Mouse (Mus musculus): ENCODE results near the gene Cyyr1. TPM values are rescaled to one million over a fixed set of nuclear protein-coding genes. Genes with fewer than 3 reads are reported as not detected.

Gene Cyyr1
- polyA plus RNA-seq, 1 experiment from 2014 or later, result 19.3 TPM

DNA sequence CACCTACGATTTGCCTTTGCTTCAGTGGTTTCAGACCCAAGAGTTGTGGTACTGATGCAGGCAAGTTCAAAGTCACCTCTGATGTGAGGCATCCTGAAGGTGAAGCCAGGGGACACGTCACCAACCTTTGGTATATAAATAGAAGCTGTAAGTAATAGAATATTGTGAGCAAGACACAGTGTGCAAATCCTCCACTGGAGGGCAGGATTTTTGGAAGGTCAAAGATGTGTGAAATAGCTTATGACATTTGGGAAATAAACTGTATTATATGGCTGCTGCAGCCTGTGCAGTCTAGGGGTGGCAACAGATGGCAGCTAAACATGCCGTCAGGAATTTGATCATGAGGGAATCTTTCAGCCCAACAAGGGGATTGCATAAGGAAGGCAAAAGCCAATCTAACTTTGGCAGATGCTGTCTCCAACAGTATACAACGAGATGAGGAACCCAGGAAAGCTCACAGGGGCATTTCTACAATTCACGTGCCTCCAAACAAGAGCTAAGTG lies 65.0 kb downstream of the Cyyr1 start:
- H3K27ac ChIP-seq (ENCODE audit: low read length), result no peak overlapping the region
- ATAC-seq (ENCODE audit: low read depth), result no peak
- no peak overlapping the region for H3K4me2 ChIP-seq (ENCODE audit: low read depth, low read length)
- H3K9ac ChIP-seq (ENCODE audit: low read length), result no peak overlapping the region
- H3K4me1 ChIP-seq (replicated peaks; ENCODE audit: control insufficient read depth, insufficient read depth, low read length), result no peaks in the 10 kb centered on the region
- H3K4me3 ChIP-seq (ENCODE audit: low read length), result no peak overlapping the region
- no peaks in the 10 kb centered on the region for H3K27me3 ChIP-seq (ENCODE audit: control insufficient read depth, insufficient read depth, low read depth, low read length)
- no peaks in the 10 kb centered on the region for H3K9me3 ChIP-seq (ENCODE audit: control insufficient read depth, low read length)
- WGBS, result 69% methylated on average over 5 of the region's 5 CpGs
- no peaks in the 10 kb centered on the region for H3K36me3 ChIP-seq (ENCODE audit: control insufficient read depth, insufficient read depth, low read length)

DNA sequence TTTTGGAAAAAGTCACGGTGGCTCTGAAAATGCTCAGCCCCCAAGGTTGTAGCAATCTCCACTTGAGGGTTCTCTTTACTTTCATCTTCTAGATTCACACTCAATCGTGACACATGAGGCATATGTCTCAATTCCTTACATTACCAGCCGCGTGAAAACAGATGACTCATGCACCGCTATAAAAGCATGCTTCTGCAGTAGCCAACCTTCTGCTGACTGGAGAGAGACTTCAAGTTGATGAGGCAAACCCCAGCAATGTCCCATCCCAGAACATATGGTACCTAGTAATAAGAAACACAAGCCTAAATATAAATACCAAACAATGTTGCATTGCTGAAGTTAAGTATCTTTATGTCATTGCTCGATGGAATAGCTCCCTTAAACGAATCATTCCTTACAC lies 65.9 kb downstream of the Cyyr1 start:
- WGBS, result 85% methylated on average over 7 of the region's 7 CpGs
- H3K27ac ChIP-seq (ENCODE audit: low read length), result no peak overlapping the region
- no peaks in the 10 kb centered on the region for H3K27me3 ChIP-seq (ENCODE audit: control insufficient read depth, insufficient read depth, low read depth, low read length)
- H3K4me2 ChIP-seq (ENCODE audit: low read depth, low read length), result no peak overlapping the region
- no peak overlapping the region for H3K4me3 ChIP-seq (ENCODE audit: low read length)
- ATAC-seq (ENCODE audit: low read depth), result no peak
- no peaks in the 10 kb centered on the region for H3K9me3 ChIP-seq (ENCODE audit: control insufficient read depth, low read length)
- no peaks in the 10 kb centered on the region for H3K4me1 ChIP-seq (replicated peaks; ENCODE audit: control insufficient read depth, insufficient read depth, low read length)
- no peak overlapping the region for H3K9ac ChIP-seq (ENCODE audit: low read length)
- no peaks in the 10 kb centered on the region for H3K36me3 ChIP-seq (ENCODE audit: control insufficient read depth, insufficient read depth, low read length)

DNA sequence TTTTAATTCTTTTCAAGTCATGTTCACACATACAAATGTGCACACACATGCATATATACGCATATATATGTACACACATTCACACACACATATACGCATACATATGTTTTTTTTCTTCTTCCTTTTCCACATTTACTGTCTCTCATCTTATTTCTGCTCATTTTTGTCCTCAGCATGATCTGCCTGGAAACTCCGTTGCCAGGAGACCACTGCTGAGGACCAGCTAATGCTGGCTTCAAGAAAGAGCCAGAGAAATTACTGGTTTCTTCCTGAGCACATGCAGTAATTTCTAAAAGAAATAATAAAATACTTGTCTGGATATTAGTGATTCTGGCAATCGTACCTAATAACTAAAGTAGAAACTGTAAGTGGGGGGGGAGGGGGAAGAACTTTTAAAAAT lies 68.6 kb downstream of the Cyyr1 start:
- no peak overlapping the region for H3K27ac ChIP-seq (ENCODE audit: low read length)
- WGBS, result 85% methylated on average over 4 of the region's 4 CpGs
- H3K4me1 ChIP-seq (replicated peaks; ENCODE audit: control insufficient read depth, insufficient read depth, low read length), result no peaks in the 10 kb centered on the region
- H3K9me3 ChIP-seq (ENCODE audit: control insufficient read depth, low read length), result no peaks in the 10 kb centered on the region
- H3K9ac ChIP-seq (ENCODE audit: low read length), result no peak overlapping the region
- H3K4me3 ChIP-seq (ENCODE audit: low read length), result no peak overlapping the region
- H3K27me3 ChIP-seq (ENCODE audit: control insufficient read depth, insufficient read depth, low read depth, low read length), result no peaks in the 10 kb centered on the region
- no peak for ATAC-seq (ENCODE audit: low read depth)
- H3K4me2 ChIP-seq (ENCODE audit: low read depth, low read length), result no peak overlapping the region
- no peaks in the 10 kb centered on the region for H3K36me3 ChIP-seq (ENCODE audit: control insufficient read depth, insufficient read depth, low read length)

DNA sequence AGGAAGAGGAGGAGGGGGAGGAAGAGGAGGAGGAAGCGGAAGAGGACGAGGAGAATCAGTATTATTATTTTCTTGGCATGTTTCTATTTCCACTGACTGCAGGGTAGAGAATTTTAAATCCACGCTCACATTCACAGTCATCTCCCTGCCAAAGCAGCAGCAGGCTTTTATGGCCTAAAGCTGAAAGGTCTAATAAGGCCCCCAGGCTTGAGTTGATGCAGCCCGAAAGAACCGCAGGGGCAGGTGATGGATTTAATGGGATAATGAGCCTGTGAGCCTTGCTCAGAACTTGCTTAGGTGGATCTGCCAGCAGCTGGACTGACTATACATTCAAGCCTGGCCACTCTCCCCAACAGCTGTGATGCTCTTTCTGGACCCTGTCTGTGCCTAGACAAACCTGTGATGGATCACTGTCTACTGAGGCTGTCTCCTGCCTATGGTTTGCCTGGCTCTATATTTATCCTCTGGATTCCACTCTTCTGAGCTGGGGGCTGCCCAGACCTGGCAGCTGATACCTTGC lies 78.6 kb downstream of the Cyyr1 start:
- Histone ChIP-seq H3K9me3 (ENCODE audit: control insufficient read depth, low read length) (no peaks in the 10 kb centered on the region), H3K9ac (ENCODE audit: low read length) (no peak overlapping the region), H3K4me2 (ENCODE audit: low read depth, low read length) (no peak overlapping the region), H3K27me3 (ENCODE audit: control insufficient read depth, insufficient read depth, low read depth, low read length) (no peaks in the 10 kb centered on the region), H3K4me3 (ENCODE audit: low read length) (no peak overlapping the region), H3K4me1 (replicated peaks; ENCODE audit: control insufficient read depth, insufficient read depth, low read length) (no peaks in the 10 kb centered on the region), H3K36me3 (ENCODE audit: control insufficient read depth, insufficient read depth, low read length) (no peaks in the 10 kb centered on the region), H3K27ac (ENCODE audit: low read length) (no peak overlapping the region)
- no peak for ATAC-seq (ENCODE audit: low read depth)
- 66% methylated on average over 5 of the region's 5 CpGs for WGBS

DNA sequence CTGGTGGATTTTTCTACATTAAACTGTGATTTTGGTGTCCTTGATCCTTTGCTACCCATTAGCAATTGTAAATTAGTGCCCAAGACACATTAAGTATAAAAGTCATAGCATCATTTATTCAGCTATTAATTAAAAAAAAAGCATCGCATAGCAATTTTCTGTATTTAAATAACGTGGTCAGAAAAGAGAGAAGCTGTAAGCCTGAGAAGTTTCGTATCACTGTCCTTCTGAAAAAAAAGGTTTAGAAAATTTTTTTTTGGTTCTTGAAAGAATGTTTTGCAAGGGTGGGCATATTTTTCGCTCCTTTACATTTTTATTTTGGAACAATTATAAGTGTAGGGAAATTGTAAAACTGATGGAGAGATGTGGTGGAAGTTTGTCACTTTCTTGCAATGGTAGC lies 83.1 kb downstream of the Cyyr1 start:
- 82% methylated on average over 4 of the region's 4 CpGs for WGBS

DNA sequence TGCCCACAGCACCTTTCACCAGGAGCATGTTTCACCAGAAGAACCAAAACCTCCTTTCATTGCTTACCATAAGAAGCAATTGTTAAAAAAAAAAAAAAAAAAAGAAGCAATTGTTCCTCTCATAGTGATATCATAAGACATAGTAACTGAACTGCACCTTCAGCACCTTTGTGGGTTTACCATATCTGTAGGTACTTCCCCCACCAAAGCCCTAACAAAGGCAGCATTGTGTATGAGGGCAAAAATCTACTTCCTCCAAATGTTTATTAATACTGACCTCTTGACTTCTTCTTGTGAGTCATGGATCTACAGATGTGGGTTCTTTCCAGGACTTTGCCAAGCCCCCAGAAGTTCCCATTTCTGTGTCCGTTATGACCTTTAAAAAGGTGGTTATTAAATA lies 98.2 kb downstream of the Cyyr1 start:
- no peak for ATAC-seq (ENCODE audit: low read depth)
- Histone ChIP-seq H3K4me2 (ENCODE audit: low read depth, low read length) (no peak overlapping the region), H3K27me3 (ENCODE audit: control insufficient read depth, insufficient read depth, low read depth, low read length) (no peaks in the 10 kb centered on the region), H3K4me1 (replicated peaks; ENCODE audit: control insufficient read depth, insufficient read depth, low read length) (no peaks in the 10 kb centered on the region), H3K4me3 (ENCODE audit: low read length) (no peak overlapping the region), H3K27ac (ENCODE audit: low read length) (no peak overlapping the region), H3K9me3 (ENCODE audit: control insufficient read depth, low read length) (no peaks in the 10 kb centered on the region), H3K9ac (ENCODE audit: low read length) (no peak overlapping the region), H3K36me3 (ENCODE audit: control insufficient read depth, insufficient read depth, low read length) (no peaks in the 10 kb centered on the region)
- 56% methylated on average over 1 of the region's 1 CpGs for WGBS

More for the DNA sequence above, 83.1 kb downstream of the Cyyr1 start:
- Histone ChIP-seq H3K27me3 (ENCODE audit: control insufficient read depth, insufficient read depth, low read depth, low read length) (no peaks in the 10 kb centered on the region), H3K4me3 (ENCODE audit: low read length) (no peak overlapping the region), H3K4me2 (ENCODE audit: low read depth, low read length) (no peak overlapping the region), H3K9me3 (ENCODE audit: control insufficient read depth, low read length) (no peaks in the 10 kb centered on the region), H3K4me1 (replicated peaks; ENCODE audit: control insufficient read depth, insufficient read depth, low read length) (no peaks in the 10 kb centered on the region), H3K36me3 (ENCODE audit: control insufficient read depth, insufficient read depth, low read length) (no peaks in the 10 kb centered on the region), H3K27ac (ENCODE audit: low read length) (no peak overlapping the region), H3K9ac (ENCODE audit: low read length) (no peak overlapping the region)
- ATAC-seq (ENCODE audit: low read depth), result no peak

DNA sequence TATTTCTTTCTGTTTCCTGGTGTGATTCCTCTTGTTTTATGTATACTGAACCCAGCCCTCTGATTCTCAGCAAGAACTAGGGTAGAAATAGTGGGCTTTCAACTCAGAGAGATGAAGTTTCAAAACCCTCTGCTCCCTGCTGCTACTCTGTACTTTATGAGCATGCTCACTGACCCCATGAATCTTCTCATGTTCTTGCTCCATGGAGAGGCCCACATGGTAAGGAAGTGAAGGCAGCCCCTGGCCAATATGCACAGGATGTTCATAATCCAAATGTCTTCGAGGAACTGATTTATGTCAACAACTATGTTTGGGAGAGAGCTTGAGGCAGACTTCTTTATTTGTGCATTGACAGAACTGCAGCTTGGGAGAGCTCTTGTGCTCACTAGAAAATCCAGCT lies 106.9 kb downstream of the Cyyr1 start:
- Histone ChIP-seq H3K4me1 (replicated peaks; ENCODE audit: control insufficient read depth, insufficient read depth, low read length) (no peaks in the 10 kb centered on the region), H3K27me3 (ENCODE audit: control insufficient read depth, insufficient read depth, low read depth, low read length) (no peaks in the 10 kb centered on the region), H3K9ac (ENCODE audit: low read length) (no peak overlapping the region), H3K27ac (ENCODE audit: low read length) (no peak overlapping the region), H3K36me3 (ENCODE audit: control insufficient read depth, insufficient read depth, low read length) (no peaks in the 10 kb centered on the region), H3K4me2 (ENCODE audit: low read depth, low read length) (no peak overlapping the region), H3K9me3 (ENCODE audit: control insufficient read depth, low read length) (no peaks in the 10 kb centered on the region), H3K4me3 (ENCODE audit: low read length) (no peak overlapping the region)
- ATAC-seq (ENCODE audit: low read depth), result no peak
- 37% methylated on average over 1 of the region's 1 CpGs for WGBS

DNA sequence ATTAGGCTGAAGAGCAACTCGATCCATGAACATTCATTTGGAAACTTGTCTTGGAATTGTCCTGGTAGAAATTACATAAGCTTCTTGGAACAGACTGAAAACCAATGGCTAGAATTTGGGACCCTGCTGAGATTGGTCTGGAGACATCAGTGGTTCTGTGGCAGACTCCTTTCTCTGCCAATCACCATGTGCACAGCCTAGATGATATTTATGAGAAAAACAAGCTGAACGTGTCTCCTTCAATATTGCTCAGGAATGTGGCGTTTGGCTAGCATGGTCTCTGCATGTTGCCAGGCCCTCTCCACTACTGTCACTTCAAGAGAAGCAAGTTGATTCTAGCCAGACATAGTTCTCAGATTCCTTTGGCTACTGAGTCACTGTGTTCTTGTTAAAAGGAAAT lies 107.4 kb downstream of the Cyyr1 start:
- Histone ChIP-seq H3K27me3 (ENCODE audit: control insufficient read depth, insufficient read depth, low read depth, low read length) (no peaks in the 10 kb centered on the region), H3K4me1 (replicated peaks; ENCODE audit: control insufficient read depth, insufficient read depth, low read length) (no peaks in the 10 kb centered on the region), H3K4me3 (ENCODE audit: low read length) (no peak overlapping the region), H3K9me3 (ENCODE audit: control insufficient read depth, low read length) (no peaks in the 10 kb centered on the region), H3K4me2 (ENCODE audit: low read depth, low read length) (no peak overlapping the region), H3K9ac (ENCODE audit: low read length) (no peak overlapping the region), H3K27ac (ENCODE audit: low read length) (no peak overlapping the region), H3K36me3 (ENCODE audit: control insufficient read depth, insufficient read depth, low read length) (no peaks in the 10 kb centered on the region)
- WGBS, result 68% methylated on average over 3 of the region's 3 CpGs
- no peak for ATAC-seq (ENCODE audit: low read depth)

DNA sequence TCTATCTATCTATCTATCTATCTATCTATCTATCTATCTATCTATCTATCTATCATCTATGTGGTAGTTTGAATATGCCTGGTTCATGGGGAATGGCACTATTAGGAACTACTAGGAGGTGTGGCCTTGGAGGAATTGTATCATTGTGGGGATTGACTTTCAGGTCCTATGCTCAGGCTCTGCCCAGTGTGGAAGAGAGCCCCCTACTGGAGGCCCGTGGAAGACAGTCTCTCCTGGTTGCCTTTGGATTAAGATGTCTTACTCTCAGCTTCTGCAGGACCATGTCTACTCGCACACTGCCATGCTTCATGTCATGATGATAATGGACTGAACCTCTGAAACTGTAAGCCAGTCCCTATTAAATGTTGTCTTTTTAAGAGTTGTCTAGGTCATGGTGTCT lies 117.8 kb downstream of the Cyyr1 start:
- no peaks in the 10 kb centered on the region for H3K9me3 ChIP-seq (ENCODE audit: control insufficient read depth, low read length)
- no peak for ATAC-seq (ENCODE audit: low read depth)
- H3K27ac ChIP-seq (ENCODE audit: low read length), result no peak overlapping the region
- H3K4me1 ChIP-seq (replicated peaks; ENCODE audit: control insufficient read depth, insufficient read depth, low read length), result no peaks in the 10 kb centered on the region
- no peak overlapping the region for H3K9ac ChIP-seq (ENCODE audit: low read length)
- H3K4me2 ChIP-seq (ENCODE audit: low read depth, low read length), result no peak overlapping the region
- H3K36me3 ChIP-seq (ENCODE audit: control insufficient read depth, insufficient read depth, low read length), result no peaks in the 10 kb centered on the region
- H3K27me3 ChIP-seq (ENCODE audit: control insufficient read depth, insufficient read depth, low read depth, low read length), result no peaks in the 10 kb centered on the region
- WGBS, result 64% methylated on average over 2 of the region's 2 CpGs
- H3K4me3 ChIP-seq (ENCODE audit: low read length), result no peak overlapping the region

DNA sequence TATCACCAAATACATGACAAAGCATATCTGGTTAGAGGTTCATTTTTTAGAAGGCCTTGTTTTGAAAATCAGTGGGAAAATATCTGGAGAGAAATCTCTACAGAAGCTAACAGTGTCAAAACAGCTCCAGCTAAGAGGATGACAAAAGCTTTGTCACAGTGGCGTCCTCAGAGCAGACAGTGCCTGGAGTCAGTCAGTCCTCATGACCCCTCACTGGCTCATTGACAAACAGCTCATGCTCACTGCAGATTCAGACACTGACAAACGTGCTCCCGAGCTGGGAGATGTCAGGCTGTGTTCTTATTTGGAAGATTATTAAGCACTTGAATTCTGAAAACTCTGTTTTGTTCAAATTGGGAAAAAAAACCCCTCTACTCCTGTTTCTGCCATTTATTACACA lies 124.0 kb downstream of the Cyyr1 start:
- 31% methylated on average over 3 of the region's 3 CpGs for WGBS
- H3K9ac ChIP-seq (ENCODE audit: low read length), result no peak overlapping the region
- no peak overlapping the region for H3K27ac ChIP-seq (ENCODE audit: low read length)
- no peak overlapping the region for H3K4me3 ChIP-seq (ENCODE audit: low read length)
- no peaks in the 10 kb centered on the region for H3K36me3 ChIP-seq (ENCODE audit: control insufficient read depth, insufficient read depth, low read length)
- no peaks in the 10 kb centered on the region for H3K4me1 ChIP-seq (replicated peaks; ENCODE audit: control insufficient read depth, insufficient read depth, low read length)
- H3K9me3 ChIP-seq (ENCODE audit: control insufficient read depth, low read length), result no peaks in the 10 kb centered on the region
- ATAC-seq (ENCODE audit: low read depth), result no peak
- no peaks in the 10 kb centered on the region for H3K27me3 ChIP-seq (ENCODE audit: control insufficient read depth, insufficient read depth, low read depth, low read length)
- H3K4me2 ChIP-seq (ENCODE audit: low read depth, low read length), result no peak overlapping the region
